Mouse (Mus musculus): ENCODE results near the gene Mtrf1. TPM values are rescaled to one million over a fixed set of nuclear protein-coding genes. Genes with fewer than 3 reads are reported as not detected.
"Not testable (repeated sequence)": the region's sequence is repeated elsewhere in the genome, so short reads cannot be mapped to it uniquely, and the experiment has no call there.

The Mtrf1 gene
- polyA plus RNA-seq, 1 experiment, result 0.32 TPM

DNA sequence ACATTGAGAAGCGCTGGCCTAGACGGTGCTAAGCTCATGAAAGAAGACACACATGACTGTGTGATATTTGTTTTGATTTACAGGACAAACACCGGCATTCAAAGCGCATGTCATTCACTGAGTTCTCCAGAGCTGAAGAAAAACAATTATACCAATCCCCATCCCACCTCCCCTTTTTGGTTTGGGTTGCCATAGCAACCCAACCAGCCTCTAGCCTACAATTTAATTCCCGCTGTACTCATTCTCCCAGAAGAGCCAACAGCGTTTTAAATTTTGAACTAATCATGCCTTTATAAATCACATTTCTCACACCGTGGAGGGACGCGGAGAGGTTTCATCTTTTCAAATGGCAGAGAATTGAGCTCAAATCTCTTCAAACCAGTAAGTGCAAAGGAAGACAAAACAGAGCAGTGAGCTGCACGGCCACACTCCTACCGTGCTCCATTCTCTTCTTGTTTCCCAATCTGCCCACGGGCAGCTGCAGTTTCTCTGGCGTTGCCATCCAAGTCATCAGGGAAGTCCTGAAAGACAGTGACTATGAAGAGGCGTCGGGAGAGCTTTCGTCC lies 47.6 kb downstream of the Mtrf1 start:
- 80% methylated on average over 16 of the region's 16 CpGs for WGBS
- Histone ChIP-seq H3K36me3 (ENCODE audit: control insufficient read depth, insufficient read depth, low read length) (no peaks in the 10 kb centered on the region), H3K4me3 (ENCODE audit: low read depth, low read length) (no peak overlapping the region), H3K27ac (ENCODE audit: insufficient read depth, low read depth, low read length) (no peak overlapping the region), H3K4me1 (ENCODE audit: control insufficient read depth, insufficient read depth, insufficient read length, low read length) (no peaks in the 10 kb centered on the region), H3K27me3 (ENCODE audit: control insufficient read depth, insufficient read depth, low read length) (no peaks in the 10 kb centered on the region)
- TF ChIP-seq CTCF (IDR thresholded peaks at IDR 0.05; ENCODE audit: extremely low read depth, insufficient read length, insufficient replicate concordance, low read depth, low read length), result no peak
- TF ChIP-seq POLR2A (IDR thresholded peaks at IDR 0.05; ENCODE audit: low read depth, low read length), result no peak

DNA sequence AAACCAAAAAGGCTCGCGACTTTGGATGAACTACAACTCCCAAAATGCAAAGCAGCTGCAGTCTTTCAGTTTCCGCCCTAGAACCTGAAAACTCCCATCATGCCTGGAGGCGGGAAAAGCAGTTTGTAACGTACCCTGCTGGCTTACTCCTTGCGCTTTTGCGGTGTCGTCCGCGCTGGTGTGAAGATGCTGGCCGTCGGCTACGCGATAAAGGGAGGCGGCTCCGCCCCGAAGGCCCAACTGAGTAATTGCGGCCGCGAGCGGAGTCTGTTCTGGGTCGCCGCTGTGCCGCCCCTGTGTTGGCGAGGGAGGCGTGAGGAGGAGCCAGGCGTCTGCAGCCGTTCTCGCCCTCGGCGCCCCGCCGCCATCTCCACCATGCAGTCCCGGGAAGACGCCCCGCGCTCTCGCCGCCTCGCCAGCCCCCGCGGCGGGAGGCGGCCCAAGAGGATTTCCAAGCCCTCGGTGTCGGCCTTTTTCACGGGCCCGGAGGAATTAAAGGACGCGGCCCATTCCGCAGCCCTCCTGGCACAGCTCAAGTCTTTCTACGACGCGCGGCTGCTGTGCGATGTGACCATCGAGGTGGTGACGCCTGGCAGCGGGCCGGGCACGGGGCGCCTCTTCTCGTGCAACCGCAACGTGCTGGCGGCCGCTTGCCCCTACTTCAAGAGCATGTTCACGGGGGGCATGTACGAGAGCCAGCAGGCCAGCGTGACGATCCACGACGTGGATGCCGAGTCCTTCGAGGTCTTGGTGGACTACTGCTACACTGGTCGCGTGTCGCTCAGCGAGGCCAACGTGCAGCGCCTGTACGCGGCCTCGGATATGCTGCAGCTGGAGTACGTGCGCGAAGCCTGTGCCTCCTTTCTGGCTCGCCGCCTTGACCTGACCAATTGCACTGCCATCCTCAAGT lies 54.4 kb downstream of the Mtrf1 start, which contains the start of gene Kbtbd6:
Gene Kbtbd6, plus strand, starts transcription at position 155 of the 910 bp plus-strand sequence.
- H3K27me3 ChIP-seq (ENCODE audit: control insufficient read depth, insufficient read depth, low read length); H3K36me3 ChIP-seq (ENCODE audit: control insufficient read depth, insufficient read depth, low read length); H3K4me1 ChIP-seq (ENCODE audit: control insufficient read depth, insufficient read depth, insufficient read length, low read length); H3K27ac ChIP-seq (ENCODE audit: insufficient read depth, low read depth, low read length): not testable (repeated sequence)
- peak within 1 kb of the TSS; percentile 72 for H3K4me3 ChIP-seq (ENCODE audit: low read depth, low read length)
- WGBS, result 14% methylated on average over 43 of the region's 89 CpGs

DNA sequence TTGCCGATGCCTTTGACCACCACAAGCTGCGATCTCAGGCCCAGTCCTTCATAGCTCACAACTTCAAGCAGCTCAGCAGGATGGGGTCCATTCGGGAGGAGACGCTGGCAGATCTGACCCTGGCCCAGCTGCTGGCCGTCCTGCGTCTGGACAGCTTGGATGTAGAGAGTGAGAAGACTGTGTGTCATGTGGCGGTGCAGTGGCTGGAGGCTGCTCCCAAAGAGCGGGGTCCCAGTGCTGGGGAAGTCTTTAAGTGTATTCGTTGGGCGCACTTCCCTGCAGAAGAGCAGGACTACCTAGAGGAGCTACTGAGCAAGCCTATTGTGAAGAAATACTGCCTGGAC lies 55.0 kb downstream of the Mtrf1 start:
- 96% methylated on average over 9 of the region's 10 CpGs for WGBS
- H3K27me3 ChIP-seq (ENCODE audit: control insufficient read depth, insufficient read depth, low read length), result not testable (repeated sequence)

DNA sequence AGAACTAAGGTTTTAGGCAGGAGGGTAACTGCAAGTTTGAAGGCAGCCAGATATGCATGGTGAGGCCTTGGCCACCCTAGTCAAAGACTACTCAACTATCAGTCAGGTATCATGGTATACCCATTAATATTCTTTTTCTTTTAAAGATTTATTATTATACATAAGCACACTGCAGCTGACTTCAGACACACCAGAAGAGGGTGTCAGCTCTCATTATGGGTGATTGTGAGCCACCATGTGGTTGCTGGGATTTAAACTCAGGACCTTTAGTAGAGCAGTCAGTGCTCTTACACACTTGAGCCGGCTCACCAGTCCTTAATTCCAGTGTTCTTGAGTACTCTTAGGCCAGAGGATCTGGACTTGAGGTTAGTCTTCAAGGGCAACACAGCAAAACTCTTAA lies 62.8 kb downstream of the Mtrf1 start:
- TF ChIP-seq POLR2A (IDR thresholded peaks at IDR 0.05; ENCODE audit: low read depth, low read length), result no peak
- TF ChIP-seq CTCF (IDR thresholded peaks at IDR 0.05; ENCODE audit: extremely low read depth, insufficient read length, insufficient replicate concordance, low read depth, low read length), result no peak
- H3K27ac ChIP-seq (ENCODE audit: insufficient read depth, low read depth, low read length), result no peak overlapping the region
- 84% methylated on average over 1 of the region's 1 CpGs for WGBS
- no peaks in the 10 kb centered on the region for H3K27me3 ChIP-seq (ENCODE audit: control insufficient read depth, insufficient read depth, low read length)
- no peaks in the 10 kb centered on the region for H3K4me1 ChIP-seq (ENCODE audit: control insufficient read depth, insufficient read depth, insufficient read length, low read length)
- peaks cover 25% of the 10 kb centered on the region for H3K36me3 ChIP-seq (ENCODE audit: control insufficient read depth, insufficient read depth, low read length)
- no peak overlapping the region for H3K4me3 ChIP-seq (ENCODE audit: low read depth, low read length)

More for the DNA sequence above, 55.0 kb downstream of the Mtrf1 start:
- not testable (repeated sequence) for H3K27ac ChIP-seq (ENCODE audit: insufficient read depth, low read depth, low read length); H3K36me3 ChIP-seq (ENCODE audit: control insufficient read depth, insufficient read depth, low read length); H3K4me3 ChIP-seq (ENCODE audit: low read depth, low read length); H3K4me1 ChIP-seq (ENCODE audit: control insufficient read depth, insufficient read depth, insufficient read length, low read length)

DNA sequence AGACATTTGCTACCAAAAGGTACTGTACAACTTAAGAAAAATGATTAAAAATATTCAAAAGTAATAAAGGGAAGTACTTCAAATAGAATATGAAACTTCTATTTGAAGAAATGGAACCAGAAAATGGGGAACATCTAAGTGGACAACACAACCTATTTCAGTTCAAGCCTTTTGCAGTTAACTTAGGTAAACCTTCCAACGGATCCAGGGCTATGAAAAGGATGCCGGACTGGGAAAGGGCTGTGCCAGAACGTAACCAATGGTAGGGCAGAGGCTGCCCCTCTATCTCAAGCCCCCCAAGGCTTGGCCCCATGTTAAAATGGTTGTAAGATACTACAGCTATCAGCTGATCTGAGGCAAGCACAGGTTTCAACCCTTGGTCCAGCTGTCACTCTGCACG lies 63.4 kb downstream of the Mtrf1 start:
- Histone ChIP-seq H3K4me3 (ENCODE audit: low read depth, low read length) (no peak overlapping the region), H3K36me3 (ENCODE audit: control insufficient read depth, insufficient read depth, low read length) (peaks cover 30% of the 10 kb centered on the region), H3K4me1 (ENCODE audit: control insufficient read depth, insufficient read depth, insufficient read length, low read length) (no peaks in the 10 kb centered on the region), H3K27ac (ENCODE audit: insufficient read depth, low read depth, low read length) (no peak overlapping the region), H3K27me3 (ENCODE audit: control insufficient read depth, insufficient read depth, low read length) (no peaks in the 10 kb centered on the region)
- TF ChIP-seq POLR2A (IDR thresholded peaks at IDR 0.05; ENCODE audit: low read depth, low read length), result no peak
- TF ChIP-seq CTCF (IDR thresholded peaks at IDR 0.05; ENCODE audit: extremely low read depth, insufficient read length, insufficient replicate concordance, low read depth, low read length), result no peak
- 90% methylated on average over 4 of the region's 4 CpGs for WGBS

DNA sequence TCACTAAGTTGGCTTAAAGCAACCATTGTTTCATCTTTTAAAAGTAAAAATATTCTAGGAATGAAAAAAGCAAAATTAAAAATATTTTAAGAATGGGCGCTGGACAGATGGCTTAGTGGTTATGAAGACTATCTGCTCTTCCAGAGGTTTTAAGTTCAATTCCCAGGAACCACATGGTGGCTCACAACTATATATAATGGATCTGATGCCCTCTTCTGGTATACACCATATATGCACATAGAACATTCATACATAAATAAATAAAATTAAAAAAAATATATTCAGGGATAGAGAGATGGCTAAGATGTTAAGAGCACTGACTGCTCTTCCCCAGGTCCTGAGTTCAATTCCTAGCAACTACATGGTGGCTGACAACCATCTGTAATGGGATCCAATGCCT lies 68.1 kb downstream of the Mtrf1 start:
- H3K27ac ChIP-seq (ENCODE audit: insufficient read depth, low read depth, low read length), result no peak overlapping the region
- TF ChIP-seq CTCF (IDR thresholded peaks at IDR 0.05; ENCODE audit: extremely low read depth, insufficient read length, insufficient replicate concordance, low read depth, low read length) (no peak), POLR2A (IDR thresholded peaks at IDR 0.05; ENCODE audit: low read depth, low read length) (no peak)
- H3K27me3 ChIP-seq (ENCODE audit: control insufficient read depth, insufficient read depth, low read length), result no peaks in the 10 kb centered on the region
- WGBS, result 84% methylated on average over 1 of the region's 1 CpGs
- peaks cover 50% of the 10 kb centered on the region for H3K36me3 ChIP-seq (ENCODE audit: control insufficient read depth, insufficient read depth, low read length)
- no peak overlapping the region for H3K4me3 ChIP-seq (ENCODE audit: low read depth, low read length)
- H3K4me1 ChIP-seq (ENCODE audit: control insufficient read depth, insufficient read depth, insufficient read length, low read length), result no peaks in the 10 kb centered on the region

DNA sequence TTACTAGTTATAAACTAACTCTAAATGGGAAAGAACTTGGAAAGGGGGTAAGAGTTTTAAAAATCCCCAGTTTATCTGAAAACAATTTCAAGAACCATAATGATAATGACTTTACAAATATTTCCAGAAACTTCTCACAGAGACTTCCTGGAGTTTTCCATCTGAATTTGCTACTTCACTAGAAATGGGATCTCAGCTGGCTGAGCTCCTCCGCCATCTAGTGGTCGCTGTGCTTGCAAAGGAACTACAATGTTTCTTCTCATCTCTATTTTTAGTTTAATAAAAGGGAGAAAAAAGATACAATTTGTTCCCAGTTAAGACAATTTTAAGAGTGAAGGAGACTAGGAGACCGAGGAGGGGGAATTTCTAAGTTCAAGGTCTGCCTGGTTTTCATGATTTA lies 70.0 kb downstream of the Mtrf1 start:
- Histone ChIP-seq H3K4me3 (ENCODE audit: low read depth, low read length) (no peak overlapping the region), H3K27me3 (ENCODE audit: control insufficient read depth, insufficient read depth, low read length) (no peaks in the 10 kb centered on the region), H3K36me3 (ENCODE audit: control insufficient read depth, insufficient read depth, low read length) (peaks cover 53% of the 10 kb centered on the region), H3K27ac (ENCODE audit: insufficient read depth, low read depth, low read length) (no peak overlapping the region), H3K4me1 (ENCODE audit: control insufficient read depth, insufficient read depth, insufficient read length, low read length) (no peaks in the 10 kb centered on the region)
- TF ChIP-seq CTCF (IDR thresholded peaks at IDR 0.05; ENCODE audit: extremely low read depth, insufficient read length, insufficient replicate concordance, low read depth, low read length) (peak; percentile 76; the same call in 1 of the 2 replicates), POLR2A (IDR thresholded peaks at IDR 0.05; ENCODE audit: low read depth, low read length) (no peak)
- WGBS, result 20% methylated on average over 3 of the region's 3 CpGs

Other genes starting within 250 kb of the Mtrf1 start
- gene Zfp957, start 150.4 kb upstream of the Mtrf1 start, polyA plus RNA-seq (2012; rRNA removed), result not detected in 2 replicates
- 29.9 and 42.1 TPM in 2 replicates for gene Rgcc, start 96.1 kb upstream of the Mtrf1 start, polyA plus RNA-seq (2012; rRNA removed)
- 0.24 and 0.28 TPM in 2 replicates for gene Naa16, start 7.0 kb upstream of the Mtrf1 start, polyA plus RNA-seq (2012; rRNA removed)
- 1.8 and 2.3 TPM in 2 replicates for gene Kbtbd7, start 28.7 kb downstream of the Mtrf1 start, polyA plus RNA-seq (2012; rRNA removed)
- 0.65 and 0.66 TPM in 2 replicates for gene Kbtbd6, start 54.1 kb downstream of the Mtrf1 start, polyA plus RNA-seq (2012; rRNA removed)
- 6.4 and 20.1 TPM in 2 replicates for gene Elf1, start 83.4 kb downstream of the Mtrf1 start, polyA plus RNA-seq (2012; rRNA removed)
- gene Wbp4, start 83.7 kb downstream of the Mtrf1 start, polyA plus RNA-seq (2012; rRNA removed), result 0.98 and 2.0 TPM in 2 replicates
- 1.2 and 1.7 TPM in 2 replicates for gene Sugt1, start 189.9 kb downstream of the Mtrf1 start, polyA plus RNA-seq (2012; rRNA removed)

All from small intestine, adult 2 months (tissue).